Mouse (Mus musculus): ENCODE measurements at regions not wholly inside any gene's neighbourhood (a gene's known extent, or its start where the extent isn't known, plus 50 kb on each side); places are given as distances from the start of the nearest gene placed in this dataset.

DNA sequence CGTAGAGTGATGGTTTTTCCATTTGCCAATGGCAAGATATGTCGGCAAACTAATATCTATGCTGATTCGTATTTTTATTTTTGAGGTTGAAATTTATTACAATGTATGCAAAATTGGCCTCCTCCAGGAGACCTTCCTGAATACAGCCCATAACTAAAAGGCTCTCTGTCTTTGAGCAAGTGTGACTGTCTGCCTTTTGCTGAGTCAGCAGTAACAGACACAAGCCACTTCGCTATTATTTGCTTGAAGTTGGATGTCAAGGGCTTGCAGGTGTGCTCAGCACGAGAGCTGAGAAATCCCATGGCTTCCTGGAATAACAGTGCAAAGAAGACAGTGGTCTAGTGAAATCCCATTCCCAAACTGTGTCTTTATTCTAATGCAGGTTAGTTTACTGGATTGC, 56.9 kb downstream of the Dmrt2 start:
- no peak for DNase-seq (ENCODE audit: low spot score)

GRCm38 (mm10) chr19:25729633-25730032, 57.4 kb downstream of the Dmrt2 start:
- no peak for DNase-seq (ENCODE audit: low spot score)

DNA sequence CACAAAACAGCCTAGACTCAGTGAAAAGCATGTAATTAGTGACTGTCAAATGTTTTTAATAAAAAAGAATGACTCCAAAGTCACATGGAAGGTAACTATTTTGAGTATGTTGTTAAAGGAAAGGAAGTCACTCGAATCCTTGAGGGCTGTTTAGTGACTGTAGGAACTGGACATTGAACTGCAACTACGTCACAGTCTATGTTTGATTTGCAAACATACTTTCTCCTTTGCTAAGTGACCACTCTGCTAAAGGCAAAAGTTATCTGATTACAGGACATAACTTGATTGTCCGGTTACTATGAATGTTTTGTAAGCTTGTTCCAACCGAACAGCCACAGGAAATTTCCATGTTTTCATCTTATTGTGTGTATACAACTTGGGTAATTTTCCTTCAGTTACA, 106.2 kb downstream of the Dmrt2 start:
- DNase-seq (ENCODE audit: low spot score) = no peak

GRCm38 (mm10) chr19:25779356-25779755, 107.1 kb downstream of the Dmrt2 start:
- DNase-seq (ENCODE audit: low spot score) = no peak

GRCm38 (mm10) chr19:25781314-25781713, 109.1 kb downstream of the Dmrt2 start:
- DNase-seq (ENCODE audit: low spot score) = no peak

- DNase-seq (ENCODE audit: low spot score) = no peak
These were observed 130.5 kb downstream of the Dmrt2 start for GRCm38 (mm10) chr19:25802692-25803091.

DNA sequence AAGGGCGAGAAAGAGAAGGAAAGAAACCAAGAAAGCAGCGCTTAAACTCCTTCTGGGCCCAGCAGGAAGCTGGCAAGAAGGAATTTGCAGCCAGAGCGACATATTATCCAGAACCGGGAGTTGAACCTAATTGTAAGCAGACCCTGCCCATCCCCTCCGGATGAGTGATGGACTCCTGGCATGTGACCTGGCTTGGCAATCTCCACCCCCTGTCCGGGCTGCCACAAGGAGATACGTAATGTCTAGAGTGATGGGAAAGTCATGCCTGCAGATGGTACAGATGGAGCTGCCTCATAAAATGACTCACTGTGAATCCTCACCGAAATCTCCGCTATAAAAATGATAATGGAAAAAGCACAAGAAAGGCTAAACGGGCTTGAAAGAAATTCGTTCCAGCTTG, 133.1 kb downstream of the Dmrt2 start:
- no peak for DNase-seq (ENCODE audit: low spot score)

- no peak for DNase-seq (ENCODE audit: low spot score)
These were observed 141.4 kb downstream of the Dmrt2 start for GRCm38 (mm10) chr19:25813651-25814050.

DNA sequence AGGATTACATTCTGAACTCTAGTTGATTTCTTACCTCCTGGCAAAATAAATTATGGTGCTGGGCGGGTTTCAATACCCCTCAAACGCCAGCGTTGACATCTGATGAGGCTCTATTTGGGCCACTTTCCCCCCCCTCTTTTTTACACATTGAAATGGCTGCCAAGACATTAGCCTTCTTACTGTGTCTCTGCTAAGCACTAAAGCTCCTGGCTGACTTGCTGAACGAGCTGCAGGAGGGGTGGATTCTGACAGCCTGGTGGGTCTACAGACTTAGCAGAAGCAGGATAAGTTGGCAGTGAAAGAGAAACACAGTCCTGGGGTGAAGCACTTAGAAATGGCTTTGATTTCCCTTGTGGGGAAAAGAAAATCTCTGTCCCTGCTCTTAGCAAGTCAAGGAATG, 172.9 kb downstream of the Dmrt2 start:
- no peak for DNase-seq (ENCODE audit: low spot score)

- no peak for DNase-seq (ENCODE audit: low spot score)
These were observed 184.1 kb downstream of the Dmrt2 start for GRCm38 (mm10) chr19:25856344-25856743.

DNA sequence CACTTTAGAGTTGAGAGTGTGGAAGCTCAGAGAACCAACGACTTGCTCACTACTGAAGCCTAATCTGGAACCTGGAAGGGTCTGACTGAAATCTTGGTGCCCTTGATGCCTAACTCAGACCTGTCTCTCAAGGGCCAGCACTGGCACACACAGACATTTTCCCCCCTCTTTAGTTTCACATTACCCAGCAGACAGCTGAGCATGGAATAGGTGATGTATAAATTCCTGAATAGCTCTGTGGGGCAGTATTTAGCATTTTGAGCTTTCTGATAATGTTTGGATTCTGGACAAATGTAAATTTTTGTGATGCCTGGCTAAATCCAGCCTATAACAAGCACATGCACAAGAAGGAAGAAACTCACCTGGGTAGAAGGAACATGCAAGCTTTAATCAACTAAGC, 191.1 kb downstream of the Dmrt2 start:
- no peak for DNase-seq (ENCODE audit: low spot score)

- no peak for DNase-seq (ENCODE audit: low spot score)
These were observed 234.5 kb downstream of the Dmrt2 start for GRCm38 (mm10) chr19:25906721-25907120.

- DNase-seq (ENCODE audit: low spot score) = no peak
These were observed 249.8 kb downstream of the Dmrt2 start for GRCm38 (mm10) chr19:25922052-25922451.

DNA sequence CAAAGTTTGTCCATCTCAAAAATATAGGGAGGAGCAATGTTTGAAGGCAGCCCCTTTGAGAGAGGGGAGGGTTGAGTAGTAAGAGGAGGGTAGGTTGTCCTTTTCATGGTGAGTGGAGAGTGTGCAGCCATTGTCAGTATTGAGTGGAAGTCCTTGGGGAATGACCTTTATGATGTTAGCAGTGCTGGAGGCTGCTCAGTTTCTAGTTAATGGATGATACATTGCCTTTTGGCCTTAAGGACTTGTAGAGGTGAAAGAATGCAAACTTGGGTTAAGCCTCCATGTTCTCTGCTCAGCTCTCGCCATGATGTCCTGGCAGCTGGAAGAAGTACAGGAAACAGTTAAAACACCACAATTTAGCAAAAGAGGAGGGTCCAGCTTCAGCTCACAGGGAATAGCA, 250.6 kb downstream of the Dmrt2 start:
- no peak for DNase-seq (ENCODE audit: low spot score)

DNA sequence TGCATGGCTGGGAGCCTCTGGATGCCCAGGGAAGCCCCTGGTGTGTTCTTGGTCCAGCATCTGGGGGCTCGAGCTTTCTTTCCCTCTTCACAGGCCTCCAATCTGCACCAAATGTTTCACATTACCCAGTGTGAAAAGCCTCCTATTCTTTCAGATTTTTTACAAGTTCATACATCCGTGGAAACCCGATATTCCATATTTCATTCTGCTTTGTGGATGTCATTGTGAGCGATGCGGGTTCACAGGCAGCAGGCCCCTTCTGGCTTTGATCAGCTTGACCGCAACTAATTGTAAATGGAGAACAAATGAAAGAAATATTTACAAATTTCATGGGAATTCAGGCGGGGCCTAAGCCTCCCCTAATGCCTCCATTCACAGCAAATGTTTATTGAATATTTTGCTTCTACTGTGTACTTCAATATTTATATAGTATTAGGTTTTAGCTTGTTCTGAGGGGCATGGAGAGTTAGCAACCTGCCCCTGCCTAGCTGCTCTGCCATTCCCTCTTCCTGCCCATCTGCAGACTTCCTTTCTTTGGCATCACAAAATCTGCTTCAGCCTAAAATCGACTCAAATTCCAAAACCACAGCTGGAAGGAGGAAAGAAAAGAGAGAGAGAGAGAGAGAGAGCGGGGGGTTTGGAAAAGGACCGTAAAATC, 251.6 kb downstream of the Dmrt2 start:
- no peak for DNase-seq (ENCODE audit: low spot score)

DNA sequence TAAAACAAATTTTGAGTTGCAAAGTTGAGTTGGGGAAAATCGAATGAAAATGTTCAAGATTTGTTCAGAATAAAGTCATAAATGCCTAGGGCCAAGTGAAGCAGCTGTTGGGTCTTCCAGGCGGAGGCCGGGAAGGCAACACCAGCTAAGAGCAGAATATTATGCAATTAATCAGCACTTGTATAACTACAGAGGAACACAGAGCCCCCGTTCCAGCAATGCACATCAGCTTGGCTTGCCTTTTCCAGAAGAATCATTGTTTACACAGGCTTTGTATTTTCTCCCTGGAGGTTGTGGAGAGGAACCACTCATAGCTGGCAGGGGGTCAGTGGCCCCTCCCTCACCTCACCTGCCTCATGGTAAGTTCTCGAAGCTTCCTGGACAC, 252.2 kb downstream of the Dmrt2 start:
- DNase-seq (ENCODE audit: low spot score) = no peak

GRCm38 (mm10) chr19:25927220-25927619, 255.0 kb downstream of the Dmrt2 start:
- DNase-seq (ENCODE audit: low spot score) = no peak

DNA sequence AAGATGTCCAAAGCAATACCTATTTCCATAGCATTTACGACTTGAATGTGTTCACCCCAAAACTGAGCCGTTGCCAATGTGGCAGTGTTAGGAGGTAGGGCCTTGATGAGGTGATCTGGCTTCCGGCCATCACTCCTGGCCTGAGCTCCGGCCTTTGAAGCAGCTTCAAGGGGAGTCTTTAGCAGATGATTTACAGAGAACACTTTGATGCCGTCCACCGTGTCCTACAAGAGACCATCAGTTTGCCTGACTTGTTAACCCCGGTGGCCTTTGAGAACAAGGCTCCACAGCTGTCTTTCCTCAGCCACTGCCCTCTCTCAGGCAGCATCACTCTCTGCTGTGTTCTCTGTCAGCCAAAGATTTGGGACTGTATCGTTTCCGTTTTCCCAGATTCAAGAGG, 265.1 kb downstream of the Dmrt2 start:
- no peak for DNase-seq (ENCODE audit: low spot score)

DNA sequence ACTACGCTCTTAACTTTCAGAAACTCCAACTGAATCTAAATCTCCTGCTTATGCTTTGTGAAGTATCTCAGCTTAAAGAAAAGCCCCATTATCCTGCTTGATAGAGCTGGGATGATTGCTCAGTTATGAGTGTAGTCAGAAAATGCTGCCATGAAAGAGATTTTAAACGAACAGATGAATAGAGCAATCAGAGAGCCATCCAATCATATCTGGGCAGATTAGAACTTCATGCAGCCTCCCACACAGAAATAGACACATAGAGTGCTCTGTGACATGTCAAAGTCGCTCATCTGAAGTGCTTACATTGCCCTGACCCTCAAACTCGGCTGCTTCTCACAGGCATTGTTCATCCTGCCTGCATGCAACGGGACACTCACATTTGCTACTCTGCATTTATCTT, 299.0 kb downstream of the Dmrt2 start:
- no peak for DNase-seq (ENCODE audit: low spot score)

GRCm38 (mm10) chr19:25975202-25975601, 303.0 kb downstream of the Dmrt2 start:
- no peak for DNase-seq (ENCODE audit: low spot score)

- no peak for DNase-seq (ENCODE audit: low spot score)
These were observed 308.1 kb downstream of the Dmrt2 start for GRCm38 (mm10) chr19:25980308-25980707.

GRCm38 (mm10) chr19:26014620-26015180, 342.5 kb downstream of the Dmrt2 start:
- no peak for DNase-seq (ENCODE audit: low spot score)

DNA sequence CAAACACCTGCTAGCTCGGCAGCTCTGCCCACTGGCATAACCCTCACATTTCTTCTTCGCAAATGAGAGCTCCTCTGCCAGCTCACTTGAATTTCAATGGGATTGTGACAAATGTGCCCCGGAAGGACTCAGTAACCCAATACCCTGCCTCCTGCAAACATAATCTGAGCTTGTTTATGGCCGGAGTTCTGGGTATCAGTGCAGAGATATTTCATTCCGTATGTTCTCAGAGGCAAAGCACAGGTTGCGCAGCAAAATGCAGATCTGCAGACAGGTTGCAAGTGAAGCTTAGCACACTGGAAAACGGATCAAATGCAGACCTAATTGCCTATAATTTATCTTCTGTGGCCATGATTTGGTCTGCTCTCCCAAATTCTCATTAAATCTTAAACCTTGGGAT, 348.9 kb downstream of the Dmrt2 start:
- no peak for DNase-seq (ENCODE audit: low spot score)

DNA sequence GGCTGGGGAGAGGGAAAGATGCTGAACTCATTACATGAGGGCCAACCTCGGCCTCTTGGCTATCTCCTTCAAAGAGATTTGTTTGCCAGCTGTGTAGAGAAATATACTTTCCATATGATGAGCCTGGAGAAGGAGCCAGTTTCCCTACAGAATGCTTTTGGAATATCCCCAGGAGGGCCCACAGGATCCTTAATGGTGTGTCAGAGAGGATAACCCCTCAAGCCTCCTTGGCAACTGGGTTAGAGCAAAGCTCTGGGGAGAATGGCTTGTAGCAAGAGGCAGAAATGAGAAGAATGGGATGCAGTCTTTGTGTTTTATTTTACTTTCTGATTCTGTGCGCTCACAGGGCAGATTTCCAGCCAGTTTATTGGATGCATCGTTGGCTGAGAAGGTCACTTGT, 353.9 kb downstream of the Dmrt2 start:
- DNase-seq (ENCODE audit: low spot score) = no peak

Data from thymus, postnatal 0 days (tissue).